Mouse (Mus musculus) lung, postnatal 0 days (tissue): Measurements from ENCODE around the gene Syt13.

Source experiments
- CTCF ChIP-seq: IDR thresholded peaks from 2 replicates; pipeline ENCODE4 v1.5.1; 2016; ENCODE audit warnings: antibody characterized with exemption, mild to moderate bottlenecking
- EP300 ChIP-seq: IDR thresholded peaks from 2 replicates; pipeline ENCODE4 v1.6.1; 2016; ENCODE audit warnings: antibody characterized with exemption, mild to moderate bottlenecking, control low read depth

GRCm38 (mm10) chr2:92985600-92985999 is 70.7 kb downstream of the Syt13 start:
- TF ChIP-seq CTCF (no peak), EP300 (no peak)
